Mouse (Mus musculus) CH12.LX (cell line): ENCODE measurements around the gene Sstr3. TPM values are rescaled to one million over a fixed set of nuclear protein-coding genes. Genes with fewer than 3 reads are reported as not detected.
A peak's percentile ranks its signal among the peaks of the same experiment; 100 is the strongest.

Experiments used
- DNase-seq: peaks from one replicate; pipeline ENCODE4 v3.0.0-alpha.2; 2013; ENCODE audit errors: extremely low read depth
- H3K27ac ChIP-seq: 2 replicates; pipeline ENCODE4 v1.5.1; 2012; ENCODE audit warnings: low read depth, mild to moderate bottlenecking, control low read depth, moderate library complexity; ENCODE audit not compliant: insufficient read depth
- H3K27me3 ChIP-seq: replicated peaks from 2 replicates; pipeline ENCODE3; 2012; ENCODE audit warnings: inconsistent platforms
- H3K36me3 ChIP-seq, 2 experiments: replicated peaks in 1 of 2; 2 replicates each; pipeline versions ENCODE3 to v1.6.1; 2012; ENCODE audit warnings: inconsistent platforms in 1 of 2, low read length in 1 of 2, mild to moderate bottlenecking in 1 of 2, mixed read lengths in 1 of 2, moderate library complexity in 1 of 2; ENCODE audit not compliant: control insufficient read depth in 1 of 2, insufficient read depth in 1 of 2
- H3K4me1 ChIP-seq, 2 experiments: 2 replicates each; pipeline ENCODE4 v1.6.1; 2012; ENCODE audit warnings: inconsistent platforms in 1 of 2, moderate library complexity in 1 of 2; ENCODE audit not compliant: insufficient read depth in 2 of 2, control insufficient read depth in 1 of 2
- H3K4me2 ChIP-seq: 2 replicates; pipeline ENCODE4 v1.6.1; 2012; ENCODE audit warnings: low read depth, mild to moderate bottlenecking, control low read depth; ENCODE audit not compliant: poor library complexity, insufficient read depth, severe bottlenecking
- H3K4me3 ChIP-seq, 3 experiments: fragments of 150-350 bp in 1 of 3; sonication (generic) in 1 of 3; replicated peaks in 1 of 3; 2 replicates each; pipeline versions ENCODE3 to v1.5.1; 2011 to 2012; ENCODE audit warnings: low read depth in 2 of 3, low read length in 2 of 3, mild to moderate bottlenecking in 2 of 3, moderate library complexity in 2 of 3, control low read depth in 1 of 3, improper control_type of control experiment in 1 of 3, inconsistent platforms in 1 of 3, mixed read lengths in 1 of 3; ENCODE audit not compliant: poor library complexity in 1 of 3
- H3K79me2 ChIP-seq: replicated peaks from 2 replicates; pipeline ENCODE4 v1.6.1; 2012; ENCODE audit warnings: mild to moderate bottlenecking, moderate library complexity; ENCODE audit not compliant: control insufficient read depth, poor library complexity, insufficient read depth, severe bottlenecking; ENCODE audit errors: extremely low read depth
- H3K9ac ChIP-seq: 2 replicates; pipeline ENCODE4 v1.6.1; 2012; ENCODE audit warnings: low read depth, mild to moderate bottlenecking, control low read depth, moderate library complexity; ENCODE audit not compliant: insufficient read depth
- H3K9me3 ChIP-seq: replicated peaks from 2 replicates; pipeline ENCODE3; 2012; ENCODE audit warnings: low read length, inconsistent platforms, mixed read lengths
- BHLHE40 ChIP-seq: IDR thresholded peaks from 2 replicates; pipeline ENCODE4 v1.6.1; 2011; ENCODE audit warnings: mild to moderate bottlenecking, low read depth, low read length, improper control_type of control experiment
- CHD2 ChIP-seq: IDR thresholded peaks from 2 replicates; pipeline ENCODE4 v1.6.1; 2011; ENCODE audit warnings: low read length, improper control_type of control experiment
- CTCF ChIP-seq, 2 experiments: IDR thresholded peaks in 1 of 2; conservative IDR thresholded peaks in 1 of 2; 2 replicates each; pipeline ENCODE4 v1.5.1; 2011 to 2012; ENCODE audit warnings: low read depth in 2 of 2, low read length in 2 of 2, improper control_type of control experiment in 1 of 2, inconsistent platforms in 1 of 2, mild to moderate bottlenecking in 1 of 2, moderate library complexity in 1 of 2
- ELF1 ChIP-seq: IDR thresholded peaks from 2 replicates; pipeline ENCODE4 v1.6.1; 2014; ENCODE audit warnings: low read depth, mild to moderate bottlenecking, inconsistent platforms, low read length, improper control_type of control experiment
- EP300 ChIP-seq: IDR thresholded peaks from 2 replicates; pipeline ENCODE4 v1.6.1; 2011; ENCODE audit warnings: low read length, improper control_type of control experiment
- ETS1 ChIP-seq: conservative IDR thresholded peaks from 2 replicates; pipeline ENCODE4 v1.6.1; 2012; ENCODE audit warnings: low read depth, mild to moderate bottlenecking, inconsistent platforms, low read length, improper control_type of control experiment, moderate library complexity
- HCFC1 ChIP-seq: IDR thresholded peaks from 2 replicates; pipeline ENCODE4 v1.6.1; 2012; ENCODE audit warnings: low read depth, mild to moderate bottlenecking, inconsistent platforms, low read length, improper control_type of control experiment
- IRF4 ChIP-seq: IDR thresholded peaks from 2 replicates; pipeline ENCODE4 v1.6.1; 2014; ENCODE audit warnings: low read depth, mild to moderate bottlenecking, inconsistent platforms, low read length, improper control_type of control experiment
- JUND ChIP-seq: conservative IDR thresholded peaks from 2 replicates; pipeline ENCODE4 v1.6.1; 2011; ENCODE audit warnings: low read depth, low read length, improper control_type of control experiment
- MAFK ChIP-seq: IDR thresholded peaks from 2 replicates; pipeline ENCODE4 v1.6.1; 2011; ENCODE audit warnings: low read length, improper control_type of control experiment; ENCODE audit not compliant: insufficient replicate concordance
- MAZ ChIP-seq: IDR thresholded peaks from 2 replicates; pipeline ENCODE4 v1.6.1; 2012; ENCODE audit warnings: low read depth, mild to moderate bottlenecking, inconsistent platforms, low read length, improper control_type of control experiment, moderate library complexity
- MEF2A ChIP-seq: IDR thresholded peaks from 2 replicates; pipeline ENCODE4 v1.6.1; 2014; ENCODE audit warnings: low read depth, mild to moderate bottlenecking, inconsistent platforms, low read length, improper control_type of control experiment, borderline replicate concordance
- MXI1 ChIP-seq: IDR thresholded peaks from 2 replicates; pipeline ENCODE4 v1.6.1; 2011; ENCODE audit warnings: mild to moderate bottlenecking, low read depth, low read length, improper control_type of control experiment
- NELFE ChIP-seq: IDR thresholded peaks from 2 replicates; pipeline ENCODE4 v1.6.1; 2011; ENCODE audit warnings: low read depth, low read length, improper control_type of control experiment
- POLR2A ChIP-seq: IDR thresholded peaks from 2 replicates; pipeline ENCODE4 v1.6.1; 2011; ENCODE audit warnings: low read depth, mild to moderate bottlenecking, improper control_type of control experiment, low read length
- RCOR1 ChIP-seq: conservative IDR thresholded peaks from 2 replicates; pipeline ENCODE4 v1.6.1; 2012; ENCODE audit warnings: low read depth, mild to moderate bottlenecking, inconsistent platforms, low read length, improper control_type of control experiment
- SIN3A ChIP-seq: IDR thresholded peaks from 2 replicates; pipeline ENCODE4 v1.6.1; 2012; ENCODE audit warnings: low read length, improper control_type of control experiment, inconsistent platforms
- SMC3 ChIP-seq: IDR thresholded peaks from 2 replicates; pipeline ENCODE4 v1.6.1; 2011; ENCODE audit warnings: low read depth, low read length, improper control_type of control experiment
- TCF12 ChIP-seq: IDR thresholded peaks from 2 replicates; pipeline ENCODE4 v1.6.1; 2014; ENCODE audit warnings: low read depth, mild to moderate bottlenecking, inconsistent platforms, low read length, improper control_type of control experiment
- UBTF ChIP-seq: IDR thresholded peaks from 2 replicates; pipeline ENCODE4 v1.6.1; 2012; ENCODE audit warnings: low read depth, mild to moderate bottlenecking, inconsistent platforms, low read length, improper control_type of control experiment, moderate library complexity
- dilution Hi-C: fragments of 300-500 bp; cut with MboI; formaldehyde crosslinking; loops from 2 replicates; pipeline ENCODE4 v1.14.3; 2020; ENCODE audit warnings: low sequenced_read_pairs; ENCODE audit not compliant: extremely low pct_unique_long_range_greater_than_20kb, extremely low pct_ligation_motif_present
- in situ Hi-C: fragments of 300-500 bp; cut with MboI; formaldehyde crosslinking; loops from 3 replicates; pipeline ENCODE4 v1.14.3; 2019; ENCODE audit warnings: low sequenced_read_pairs, low pct_ligation_motif_present, low pct_unique_long_range_greater_than_20kb, mixed read lengths
- polyA plus RNA-seq: library from polyadenylated mRNA; unstranded; fragments of >175 nt; gene quantifications from 2 replicates; pipeline ENCODE4 v1.2.1, GENCODE M21; 2012; ENCODE audit warnings: low read depth; ENCODE audit not compliant: insufficient read length
- total RNA-seq, 2 experiments: library from RNA; depleted of rRNA; stranded (reverse); fragments of 300-350 nt in 1 of 2; fragments of >200 nt in 1 of 2; gene quantifications; 2 replicates each; pipeline ENCODE4 v1.2.3; 2012 to 2014

The Sstr3 gene
- total and polyA plus RNA-seq, 3 experiments = 0.36 TPM; not detected in 2

DNA sequence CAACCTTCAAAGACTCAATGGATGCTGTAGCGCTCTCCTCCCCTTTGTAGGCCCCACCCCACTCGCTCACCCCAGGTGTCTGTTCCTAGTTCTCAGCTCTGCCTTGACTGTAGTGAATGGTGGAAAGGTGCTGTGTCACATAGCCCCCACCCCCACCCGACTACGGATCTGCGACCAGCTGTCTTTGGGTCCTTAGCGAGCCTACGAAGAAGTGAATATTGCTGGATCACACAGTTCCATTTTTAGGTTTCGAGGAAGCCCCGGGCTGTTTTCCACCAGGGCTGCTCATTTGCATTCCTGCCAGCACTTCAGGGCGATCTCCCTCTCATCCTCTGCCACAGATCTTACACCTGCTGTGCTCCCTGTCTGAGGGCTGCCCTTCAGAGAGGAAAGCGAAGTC lies 38.9 kb upstream of the Sstr3 start:
- H3K4me1 ChIP-seq = peaks cover 30 to 73% of the 10 kb centered on the region in 2 experiments
- no peak overlapping the region; the same call in 1 of the 2 replicates for H3K9ac ChIP-seq
- no peak; the same call in 1 of the 2 replicates for TF ChIP-seq NELFE
- peak; percentile 81 for TF ChIP-seq MAFK
- TF ChIP-seq POLR2A = peak; percentile 29; the same call in 1 of the 2 replicates
- no peak for TF ChIP-seq CTCF (conservative IDR thresholded peaks at IDR 0.05 in 1 of 2, IDR thresholded peaks at IDR 0.05 in 1 of 2; ENCODE audit: low read depth in 2 of 2, low read length in 2 of 2)
- TF ChIP-seq MXI1 = peak; percentile 59
- no peak for TF ChIP-seq UBTF
- peak; percentile 66 for TF ChIP-seq BHLHE40
- peak; percentile 64; the same call in 1 of the 2 replicates for TF ChIP-seq CHD2
- peak; percentile 77; the same call in 1 of the 2 replicates for TF ChIP-seq RCOR1
- TF ChIP-seq SIN3A = peak; percentile 35; the same call in 1 of the 2 replicates
- TF ChIP-seq EP300 = peak; percentile 84
- TF ChIP-seq ETS1 = peak; percentile 96
- TF ChIP-seq JUND = no peak
- peak; percentile 70 for TF ChIP-seq IRF4
- TF ChIP-seq MEF2A = peak; percentile 97
- TF ChIP-seq MAZ = peak; percentile 13; the same call in 1 of the 2 replicates
- TF ChIP-seq SMC3 = no peak
- TF ChIP-seq TCF12 = peak; percentile 91
- TF ChIP-seq HCFC1 = 0 out of 2 replicates have a peak, but pooled peaks have one; percentile 23
- 0 out of 2 replicates have a peak, but pooled peaks have one; percentile 30 for TF ChIP-seq ELF1
- H3K27ac ChIP-seq = peak overlapping the region; percentile 79
- H3K4me3 ChIP-seq = no peak overlapping the region
- peak overlapping the region; percentile 54 for H3K4me2 ChIP-seq
- no peaks in the 10 kb centered on the region for H3K79me2 ChIP-seq
- in situ Hi-C loops (no loop called here), dilution Hi-C loops (no loop called here)
- no peaks in the 10 kb centered on the region for H3K27me3 ChIP-seq
- H3K36me3 ChIP-seq = no peaks in the 10 kb centered on the region
- H3K9me3 ChIP-seq = peaks cover 12% of the 10 kb centered on the region
- peak; percentile 79 for DNase-seq

- Histone ChIP-seq H3K27ac (no peak overlapping the region), H3K36me3 (peaks cover 0 to 5% of the 10 kb centered on the region in 2 experiments), H3K4me2 (no peak overlapping the region), H3K4me1 (peaks cover 29 to 60% of the 10 kb centered on the region in 2 experiments), H3K4me3 (no peak overlapping the region), H3K27me3 (no peaks in the 10 kb centered on the region), H3K9me3 (peaks cover 6% of the 10 kb centered on the region), H3K9ac (no peak overlapping the region), H3K79me2 (peaks cover 9% of the 10 kb centered on the region)
- TF ChIP-seq CHD2 = no peak
- dilution Hi-C loops = no loop called here
- in situ Hi-C loops = no loop called here
- no peak for DNase-seq
These were observed 31.9 kb upstream of the Sstr3 start for GRCm38 (mm10) chr15:78576284-78576810.
